Mouse (Mus musculus) cerebellum, adult 9-10 months (tissue): ENCODE data around the gene Chn2.

Experiments
- DNase-seq: peaks from one replicate; pipeline ENCODE4 v3.0.0; 2022

Gene Chn2

GRCm38 (mm10) chr6:54039357-54039804, at the start of gene Chn2:
TSS of gene Chn2 (plus strand) at chr6:54039554.
- DNase-seq: peak; percentile 85

DNA sequence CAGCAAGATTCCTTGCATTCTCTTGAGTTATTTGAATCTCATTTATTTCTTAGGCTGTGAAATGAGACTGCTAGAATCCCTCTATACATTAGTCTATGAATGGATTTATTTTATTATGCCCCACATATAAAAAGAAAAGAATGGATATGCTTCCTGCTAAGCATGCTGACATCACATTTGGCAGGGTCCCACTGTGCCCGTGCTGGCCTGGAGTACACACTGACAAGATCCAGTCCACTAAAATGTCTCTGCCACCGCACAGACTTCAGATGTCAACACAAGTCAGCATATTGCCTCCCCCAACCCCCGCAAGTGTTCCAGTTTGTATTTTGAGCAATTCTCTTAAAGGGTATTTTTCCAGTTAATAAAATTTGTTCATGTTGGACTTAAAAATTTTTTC, 47.0 kb upstream of the Chn2 start:
- DNase-seq: no peak

DNA sequence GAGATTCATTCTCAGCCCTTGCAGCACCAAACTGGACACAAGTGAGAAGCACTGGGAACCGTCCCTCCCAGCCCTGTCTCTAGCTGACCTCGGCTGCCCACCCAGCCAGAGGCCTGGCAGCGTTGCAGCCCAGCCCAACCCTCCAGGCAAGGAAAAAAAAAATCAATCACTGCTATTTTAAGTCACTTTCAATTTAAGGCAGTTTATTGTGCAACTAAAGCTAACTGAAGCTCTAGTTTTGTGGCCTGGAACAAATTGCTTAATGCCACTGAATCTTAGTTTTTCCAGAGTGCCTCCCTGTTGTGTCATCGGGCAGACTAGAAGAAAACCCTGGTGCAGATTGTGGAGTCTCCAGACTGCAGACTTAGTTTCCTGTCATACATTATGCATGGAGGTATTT, 43.8 kb upstream of the Chn2 start:
- no peak for DNase-seq

DNA sequence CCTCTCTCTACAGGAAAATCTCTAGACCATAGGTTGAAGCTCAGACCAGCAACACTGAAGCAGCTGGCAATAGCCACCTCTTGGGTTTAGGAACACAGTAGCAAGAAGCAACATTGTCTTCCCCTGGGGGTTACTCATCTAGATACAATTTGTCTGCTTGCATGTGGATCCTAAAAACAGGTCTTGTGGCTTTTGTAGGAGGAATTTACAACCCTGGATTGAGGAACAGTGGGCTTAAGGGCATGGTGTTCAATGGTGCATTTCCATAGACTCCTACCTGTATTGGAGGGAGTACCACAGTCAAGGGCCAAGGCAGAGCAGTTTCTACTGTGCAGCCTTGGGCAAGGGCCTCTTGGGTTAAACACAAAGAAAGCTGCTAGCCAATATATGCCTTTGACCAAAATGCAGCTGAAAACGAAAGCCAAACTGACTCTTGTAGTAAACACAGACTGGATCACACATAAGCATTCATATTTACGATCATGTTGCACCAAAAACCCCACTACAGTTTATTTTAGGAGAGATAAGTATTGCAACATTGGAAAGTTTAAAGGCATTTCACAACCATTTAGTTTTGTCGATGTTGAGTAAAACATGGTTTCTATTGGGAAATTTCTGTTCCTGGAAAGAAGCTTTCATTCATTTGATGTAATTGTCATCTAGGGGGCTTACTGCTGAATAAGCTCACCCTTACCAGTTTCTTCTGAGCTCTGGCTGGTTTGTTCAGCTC, 43.0 kb upstream of the Chn2 start:
- DNase-seq: no peak

- DNase-seq: no peak
Measured at GRCm38 (mm10) chr6:54005302-54005701, 34.1 kb upstream of the Chn2 start.

DNA sequence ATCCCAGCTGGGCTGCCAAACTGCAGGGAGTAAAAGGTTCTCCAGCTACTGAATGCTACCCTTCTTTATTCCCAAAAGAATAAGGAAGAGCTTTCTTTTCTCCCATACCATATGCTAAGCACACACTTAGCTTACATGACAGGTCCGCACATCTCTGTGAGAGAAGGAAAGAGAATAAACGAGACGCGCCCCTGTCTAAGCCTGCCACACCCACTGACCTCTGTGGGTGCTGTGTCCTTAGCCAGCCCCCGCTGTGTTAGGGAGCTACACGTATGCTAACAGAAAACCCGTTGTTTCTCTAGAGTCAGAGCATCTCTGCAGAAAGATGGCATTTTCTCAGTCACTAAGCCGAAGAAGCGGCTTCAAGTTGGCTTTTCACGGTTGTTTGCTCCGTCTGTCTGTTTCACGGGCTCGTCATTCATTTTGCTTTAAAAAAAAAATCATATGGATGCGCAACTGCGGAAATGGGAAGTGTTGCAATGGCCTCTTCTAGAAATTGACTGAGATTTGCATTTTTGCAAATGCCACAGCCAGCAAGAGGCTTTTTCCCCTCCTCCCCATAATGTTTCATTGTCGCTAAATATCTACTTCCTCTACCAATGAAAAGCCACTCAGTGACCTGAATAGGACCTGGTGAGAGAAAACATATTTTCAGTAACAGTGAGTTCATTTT, 30.8 kb upstream of the Chn2 start:
- DNase-seq: peak; percentile 33

DNA sequence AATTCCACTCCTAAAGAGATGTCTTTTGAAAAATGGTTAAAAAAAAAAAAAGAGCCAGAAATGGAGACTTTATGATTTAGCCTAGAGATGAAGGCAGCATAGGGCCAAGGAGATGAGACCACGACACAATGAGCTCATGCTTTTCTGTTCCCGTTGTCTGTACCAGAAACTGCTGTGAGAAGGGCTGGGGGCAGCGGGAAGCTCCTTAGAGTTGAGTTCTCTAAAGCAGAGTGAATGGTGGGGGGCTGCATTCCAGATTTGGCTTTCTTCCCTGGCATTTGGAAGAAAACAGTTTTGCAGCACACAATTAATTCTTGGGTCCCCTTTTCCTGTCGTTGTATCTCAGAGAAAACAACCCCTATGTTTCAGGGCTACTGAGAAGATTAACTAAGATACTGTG, 30.1 kb upstream of the Chn2 start:
- no peak for DNase-seq

GRCm38 (mm10) chr6:54010362-54010761, 29.0 kb upstream of the Chn2 start:
- DNase-seq: no peak

DNA sequence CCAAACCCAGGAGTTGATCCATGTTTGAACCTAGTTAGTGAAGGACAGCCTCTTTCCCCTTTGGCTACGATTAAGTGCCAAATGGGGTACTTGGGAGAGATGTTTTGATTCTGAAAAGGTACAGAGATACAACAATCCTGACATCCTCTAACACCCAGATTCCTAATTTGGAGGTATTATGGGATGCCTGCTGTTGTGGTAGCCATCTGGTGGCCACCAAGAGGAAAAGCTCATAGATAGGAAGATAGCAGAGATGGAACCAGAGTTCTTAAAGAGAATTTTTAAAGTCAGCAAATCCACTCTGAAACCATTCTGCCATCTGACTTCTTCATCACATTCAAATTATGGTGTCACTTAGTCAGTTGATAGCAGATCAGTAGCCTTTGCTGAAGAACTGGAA, 27.2 kb upstream of the Chn2 start:
- DNase-seq: no peak

- no peak for DNase-seq
Measured at GRCm38 (mm10) chr6:54018038-54018437, 21.3 kb upstream of the Chn2 start.

GRCm38 (mm10) chr6:54018861-54019260, 20.5 kb upstream of the Chn2 start:
- DNase-seq: no peak

- no peak for DNase-seq
Measured at GRCm38 (mm10) chr6:54021123-54021789, 18.1 kb upstream of the Chn2 start.

DNA sequence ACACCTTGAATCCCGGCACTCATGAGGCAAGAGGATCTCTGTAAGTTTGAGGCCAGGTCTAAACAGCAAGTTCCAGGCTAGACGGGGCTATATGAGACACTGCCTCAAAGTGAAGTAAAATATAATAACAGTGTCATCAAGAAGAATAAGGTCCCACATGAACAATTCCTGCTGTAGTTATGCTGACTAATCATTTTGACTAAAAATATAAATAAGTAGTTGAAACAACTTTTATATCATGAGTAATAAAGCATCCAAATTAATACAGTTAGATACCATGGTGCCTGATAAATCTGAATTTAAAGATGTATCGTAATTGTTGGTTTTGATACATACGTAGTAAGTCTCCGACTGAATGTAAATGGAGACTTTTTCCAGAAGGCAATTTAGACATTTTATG, 15.5 kb upstream of the Chn2 start:
- DNase-seq: no peak

DNA sequence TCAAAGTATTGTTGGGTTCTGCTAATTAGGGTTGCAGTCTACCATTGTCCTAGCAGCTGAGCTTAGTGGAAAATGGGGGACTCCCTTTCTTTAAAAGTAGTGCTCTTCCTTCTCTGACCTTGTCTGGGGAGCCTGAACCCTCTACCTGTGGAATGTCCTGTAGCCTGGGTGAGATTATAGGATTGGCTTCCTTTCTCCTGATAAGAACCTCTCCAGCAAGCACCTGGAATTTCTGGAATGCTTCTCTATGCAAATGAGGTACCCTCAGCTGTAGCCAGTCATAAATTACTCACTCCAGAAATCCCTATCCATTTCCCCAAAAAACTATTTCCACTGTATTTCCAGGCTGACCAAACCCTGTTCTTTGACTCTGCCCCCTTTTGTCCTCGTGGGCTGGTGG, 10.6 kb upstream of the Chn2 start:
- DNase-seq: no peak

- no peak for DNase-seq
Measured at GRCm38 (mm10) chr6:54030351-54030750, 9.0 kb upstream of the Chn2 start.

GRCm38 (mm10) chr6:54030776-54031175, 8.6 kb upstream of the Chn2 start:
- no peak for DNase-seq

DNA sequence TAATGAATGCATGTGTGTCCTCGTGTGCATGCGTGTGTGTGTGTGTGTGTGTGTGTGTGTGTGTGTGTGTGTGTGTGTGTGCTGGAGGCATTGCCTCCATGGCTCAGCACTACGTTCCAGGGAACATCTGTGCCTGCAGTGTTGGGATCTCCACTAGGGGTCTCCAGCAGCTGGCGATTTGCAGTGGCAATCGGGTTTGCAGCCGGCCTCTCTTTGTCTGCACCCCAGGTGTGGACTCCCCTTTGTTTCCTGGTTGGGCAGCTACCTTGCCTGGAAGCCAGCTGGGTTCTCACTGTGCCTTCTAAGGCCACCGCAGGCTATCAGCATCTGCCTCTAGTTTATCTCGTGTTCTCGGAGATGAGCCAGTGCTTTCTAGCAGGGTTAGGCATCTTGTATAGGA, 4.9 kb upstream of the Chn2 start:
- peak; percentile 56 for DNase-seq

GRCm38 (mm10) chr6:54035548-54035947, 3.8 kb upstream of the Chn2 start:
- no peak for DNase-seq

GRCm38 (mm10) chr6:54038866-54039265, 488 bp upstream of the Chn2 start:
- DNase-seq: peak; percentile 65

GRCm38 (mm10) chr6:54039805-54040447, 572 bp downstream of the Chn2 start:
- peak; percentile 75 for DNase-seq

- DNase-seq: peak; percentile 72
Measured at GRCm38 (mm10) chr6:54040448-54040844, 1.1 kb downstream of the Chn2 start.

DNA sequence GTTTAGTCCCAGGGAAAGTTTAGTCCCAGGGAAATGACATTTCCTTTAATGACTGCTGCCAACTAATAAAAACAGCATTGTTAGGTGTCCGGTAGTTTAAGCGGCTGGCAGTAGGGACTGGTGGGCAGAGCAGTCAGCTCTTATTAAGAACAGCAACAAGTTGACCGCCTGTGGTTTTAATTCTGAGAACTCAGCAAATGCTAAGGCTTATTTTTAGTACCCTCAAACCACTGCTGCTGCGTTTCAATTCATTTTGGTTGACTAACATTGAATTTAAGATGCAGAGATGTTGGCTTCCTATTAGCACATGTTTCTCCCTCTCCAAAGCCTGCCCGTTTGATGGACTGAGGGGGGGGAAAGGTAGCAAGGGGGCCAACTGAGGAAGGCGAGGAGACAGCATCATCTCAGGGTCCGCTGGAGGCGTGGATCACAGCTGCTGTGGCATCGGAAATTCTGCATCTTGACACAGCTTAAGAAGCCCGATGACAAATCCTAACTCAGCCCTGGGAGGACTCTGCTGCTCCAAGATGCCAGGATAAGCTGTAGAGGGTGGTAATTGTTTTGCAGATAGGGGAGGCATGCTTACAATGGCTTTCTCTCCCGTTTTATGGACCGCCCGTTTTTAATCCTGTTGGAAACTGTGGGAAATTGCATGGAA, 2.2 kb downstream of the Chn2 start:
- peak; percentile 73 for DNase-seq

DNA sequence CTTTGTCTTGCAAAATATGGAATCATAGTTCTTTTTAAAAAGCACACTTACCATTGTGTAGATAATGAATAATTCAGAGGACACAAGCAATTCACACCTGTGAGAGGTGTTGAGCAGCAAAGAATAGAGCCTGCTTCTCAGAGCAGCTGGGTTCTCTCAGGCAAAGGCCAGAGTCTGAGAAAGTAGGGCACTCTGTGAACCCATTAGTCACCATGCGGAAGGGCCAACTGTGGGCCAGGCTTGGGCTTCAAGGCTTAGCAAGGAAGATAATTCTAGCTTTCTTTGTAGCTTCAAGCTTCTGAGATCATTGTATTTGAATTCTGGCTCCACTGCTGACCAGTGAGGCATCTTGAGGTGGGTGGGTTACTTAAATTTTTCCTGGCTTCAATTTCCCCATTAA, 2.8 kb downstream of the Chn2 start:
- peak; percentile 85 for DNase-seq
